Mouse (Mus musculus): ENCODE measurements at regions not wholly inside any gene's neighbourhood (a gene's known extent, or its start where the extent isn't known, plus 50 kb on each side); places are given as distances from the start of the nearest gene placed in this dataset.

DNA sequence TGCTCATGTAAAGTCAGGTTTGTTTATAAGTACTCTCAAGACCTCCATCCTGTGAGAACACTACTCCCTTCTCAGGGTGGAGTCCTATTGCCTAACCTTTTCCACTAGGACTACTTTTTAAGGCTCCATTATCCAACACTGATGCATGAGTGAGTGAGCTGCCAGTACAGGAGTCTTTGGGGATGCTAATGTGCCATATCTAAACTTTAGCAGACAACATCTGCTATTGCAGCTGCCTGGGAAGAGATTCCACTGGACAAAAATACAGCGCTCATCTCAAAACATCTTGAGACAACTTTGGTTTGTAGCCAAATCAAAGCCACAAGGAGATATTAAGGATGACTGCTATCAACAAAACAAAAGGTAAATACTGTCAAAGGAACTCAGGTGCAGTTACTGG, 52.3 kb upstream of the Gm10985 start:
- in situ Hi-C loops (cut with MboI; ENCODE audit: unreplicated experiment in 2 of 2), result no loop called here

DNA sequence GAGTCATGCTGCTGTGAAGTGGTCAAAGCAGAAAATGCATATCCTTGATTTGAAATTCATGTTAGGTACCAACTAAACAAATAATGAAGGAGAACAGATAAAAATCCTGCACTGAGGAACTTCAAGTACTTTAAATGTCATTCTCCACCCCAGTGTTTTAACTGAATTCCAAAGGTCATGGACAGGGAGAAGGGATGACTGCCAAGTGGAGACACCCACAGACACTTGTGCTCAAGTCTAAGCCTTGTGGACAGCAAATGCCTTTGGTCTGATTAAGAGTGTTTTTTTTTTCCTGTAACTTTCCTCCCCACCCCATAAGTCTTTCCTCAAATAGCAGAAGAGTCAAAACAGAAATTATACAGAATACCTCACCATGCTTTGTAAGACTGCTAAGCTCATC, 55.2 kb upstream of the Gm10985 start:
- in situ Hi-C loops (cut with MboI; ENCODE audit: unreplicated experiment in 2 of 2), result no loop called here

DNA sequence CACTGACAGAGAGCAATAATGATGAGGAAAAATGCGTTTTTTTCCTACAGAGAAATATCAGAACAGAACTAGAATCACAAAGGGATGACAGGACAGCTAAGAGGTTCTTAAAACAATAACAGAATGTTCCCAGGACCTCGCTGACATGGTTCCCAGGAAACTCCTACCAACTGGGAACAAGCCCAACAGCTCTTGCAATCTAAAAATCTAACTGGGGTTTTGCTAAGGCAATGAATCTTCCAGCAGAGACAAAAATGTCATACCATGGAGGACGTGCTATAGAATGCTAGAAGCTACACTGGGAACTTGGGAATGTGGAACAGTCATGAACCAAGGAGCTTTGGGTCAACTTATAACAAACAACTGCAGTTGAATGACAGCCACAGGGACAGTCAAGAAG, 59.7 kb upstream of the Gm10985 start:
- in situ Hi-C loops (cut with MboI; ENCODE audit: unreplicated experiment in 2 of 2), result no loop called here

DNA sequence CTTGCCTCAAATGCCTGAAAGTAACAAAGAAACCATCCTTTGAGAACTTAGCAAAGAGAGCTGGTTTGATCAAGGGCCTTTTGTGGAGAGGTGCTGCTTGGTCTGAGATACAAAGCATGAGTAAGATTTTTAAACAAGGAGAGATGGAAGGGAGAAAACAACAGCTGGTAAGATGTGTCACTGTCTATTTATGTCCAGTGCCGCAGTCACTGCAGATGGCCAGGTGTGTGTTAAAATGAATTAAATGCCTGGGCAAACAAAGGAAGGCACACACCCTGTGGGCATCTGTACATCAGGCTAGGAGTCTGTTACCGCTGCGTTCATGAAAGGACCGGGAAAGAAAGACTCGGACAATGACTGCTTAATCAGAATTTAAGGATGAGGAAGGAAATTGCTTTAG, 68.2 kb upstream of the Gm10985 start:
- in situ Hi-C loops (cut with MboI; ENCODE audit: unreplicated experiment in 2 of 2), result no loop called here

DNA sequence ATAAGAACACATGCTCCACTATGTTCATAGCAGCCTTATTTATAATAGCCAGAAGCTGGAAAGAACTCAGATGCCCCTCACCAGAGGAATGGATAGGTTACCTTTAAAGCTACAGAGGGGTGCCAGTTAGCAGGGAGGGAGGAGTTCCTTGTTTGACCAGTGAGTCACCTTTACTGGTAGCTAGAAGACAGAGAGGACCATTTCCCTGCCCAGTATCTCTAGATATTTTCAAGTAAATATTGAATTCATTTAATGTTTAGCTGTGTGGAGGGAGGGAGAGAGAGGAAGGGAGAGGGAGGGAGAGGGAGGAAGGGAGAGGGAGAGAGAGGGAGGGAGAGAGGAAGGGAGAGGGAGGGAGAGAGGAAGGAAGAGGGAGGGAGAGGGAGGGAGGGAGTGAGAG, 77.3 kb upstream of the Gm10985 start:
- in situ Hi-C loops (cut with MboI; ENCODE audit: unreplicated experiment in 2 of 2), result no loop called here

DNA sequence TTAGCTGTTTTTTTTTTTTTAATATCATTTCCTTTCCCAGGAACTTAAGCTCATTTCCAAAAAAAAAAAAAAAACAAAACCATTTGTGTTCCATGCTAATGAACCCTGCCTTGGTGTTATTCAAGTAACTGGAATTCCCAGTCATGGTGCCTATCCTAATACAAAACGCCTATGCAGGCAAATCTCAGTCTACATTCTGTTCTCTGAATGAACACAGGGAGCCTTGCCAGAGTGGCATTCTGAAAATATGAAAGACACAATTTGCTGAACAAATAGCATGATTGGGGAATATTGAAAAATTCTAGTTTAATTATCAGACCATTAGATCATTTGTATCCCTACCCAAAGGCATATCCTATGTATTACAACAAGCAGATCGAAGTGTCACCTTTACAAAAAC, 80.9 kb upstream of the Gm10985 start:
- in situ Hi-C loops (cut with MboI; ENCODE audit: unreplicated experiment in 2 of 2), result no loop called here

DNA sequence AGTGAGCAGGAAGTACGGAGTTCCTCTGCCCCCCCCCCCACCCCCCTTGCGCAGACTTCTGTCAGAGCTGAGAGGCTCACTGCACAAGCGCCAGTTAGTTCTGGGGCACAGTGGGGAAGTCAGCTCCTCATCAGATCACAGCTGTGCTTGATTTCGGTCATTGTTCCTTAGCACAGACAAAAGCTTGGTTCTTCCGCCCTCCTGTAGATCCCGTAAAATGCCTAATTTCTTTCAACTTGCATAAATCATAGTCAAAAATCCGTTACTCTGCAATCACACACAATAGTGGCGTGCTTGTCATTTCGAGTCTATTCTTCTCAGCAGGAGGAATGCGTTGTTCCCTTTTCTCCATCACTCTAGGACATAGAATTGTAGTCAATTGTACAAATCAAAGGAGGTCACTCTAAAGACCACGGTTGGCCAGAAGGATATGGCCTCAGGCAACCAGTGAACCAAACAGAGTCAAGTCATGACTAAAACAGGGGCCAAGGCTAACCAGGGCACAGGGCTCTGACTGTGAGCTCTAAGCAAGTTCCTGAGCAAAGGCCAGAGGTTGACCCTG, 83.3 kb upstream of the Gm10985 start:
- in situ Hi-C loops (cut with MboI; ENCODE audit: unreplicated experiment in 2 of 2), result no loop called here

DNA sequence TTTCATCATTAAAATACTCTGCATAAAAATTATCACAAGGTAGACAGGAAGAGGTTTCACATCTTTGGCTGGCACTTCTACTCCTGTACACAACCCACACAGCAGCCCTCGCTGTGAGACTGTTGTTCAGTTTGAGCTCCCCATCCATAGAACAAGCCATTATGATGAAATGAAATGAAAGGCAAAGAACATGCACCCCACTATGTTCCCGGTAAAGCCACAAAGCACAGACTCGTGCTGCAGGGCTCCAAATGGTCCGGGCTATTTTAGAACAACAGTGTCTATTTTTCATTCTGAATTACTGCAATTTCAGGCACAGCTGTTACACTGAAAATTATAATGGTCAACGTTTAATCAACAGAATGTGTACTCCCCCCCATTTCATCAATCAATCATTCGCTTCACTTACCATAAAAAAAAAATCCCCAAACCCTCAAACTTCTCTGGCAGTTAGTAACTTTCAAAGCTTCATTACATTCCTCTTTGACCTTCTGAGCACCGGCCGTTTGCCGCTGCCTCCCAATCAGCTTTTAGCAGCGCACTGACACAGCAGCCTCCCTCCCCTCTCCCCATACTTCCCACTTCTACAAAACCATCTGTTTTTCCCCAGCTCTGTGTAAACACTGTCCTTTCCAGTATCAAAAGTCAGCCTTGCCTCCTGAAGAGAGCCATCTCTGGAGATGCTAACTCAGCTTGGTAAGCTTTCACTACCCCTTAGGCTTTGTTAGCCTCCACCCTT, 88.6 kb upstream of the Gm10985 start:
- in situ Hi-C loops (cut with MboI; ENCODE audit: unreplicated experiment in 2 of 2), result no loop called here

DNA sequence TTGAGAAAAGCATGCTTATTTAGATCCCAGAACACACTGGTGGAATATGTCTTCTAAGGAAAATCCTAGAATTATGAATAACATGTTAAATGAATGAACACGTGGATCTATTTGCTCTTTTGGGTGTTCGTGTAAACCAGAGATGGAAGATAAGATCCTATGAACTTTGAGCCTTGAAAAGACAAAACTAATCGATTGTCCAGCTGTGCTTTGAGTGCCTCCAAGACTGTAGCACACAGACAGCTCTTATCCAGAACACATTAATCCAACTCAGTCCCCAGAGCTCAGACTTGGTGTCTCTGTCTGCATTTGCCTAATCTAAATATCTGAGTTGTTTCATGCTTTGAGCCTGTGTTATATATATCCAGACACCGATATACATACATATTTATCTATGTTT, 80.0 kb upstream of the Frem2 start:
- in situ Hi-C loops (cut with MboI; ENCODE audit: unreplicated experiment in 2 of 2), result loop anchor here (5.0 to 25.0 kb wide), 5 partner anchors 212 to 948 kb away; no protein-coding TSS in a partner anchor

DNA sequence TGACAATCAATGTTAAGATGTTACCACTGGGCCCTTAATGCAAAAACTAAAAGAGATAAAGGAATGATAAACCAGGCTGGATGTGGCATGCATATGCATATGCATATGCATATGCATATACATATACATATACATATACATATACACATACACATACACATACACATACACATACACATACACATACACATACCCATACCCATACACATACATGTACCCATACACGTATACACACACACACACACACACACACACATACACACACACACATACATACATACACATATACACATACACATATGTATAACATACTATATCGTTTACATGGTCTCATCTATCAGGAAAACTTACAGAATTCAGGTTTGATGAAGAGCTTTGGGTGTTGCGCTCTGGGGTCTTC, 78.5 kb upstream of the Frem2 start:
- in situ Hi-C loops (cut with MboI; ENCODE audit: unreplicated experiment in 2 of 2), result loop anchor here (5.0 to 25.0 kb wide), 5 partner anchors 211 to 949 kb away; no protein-coding TSS in a partner anchor

DNA sequence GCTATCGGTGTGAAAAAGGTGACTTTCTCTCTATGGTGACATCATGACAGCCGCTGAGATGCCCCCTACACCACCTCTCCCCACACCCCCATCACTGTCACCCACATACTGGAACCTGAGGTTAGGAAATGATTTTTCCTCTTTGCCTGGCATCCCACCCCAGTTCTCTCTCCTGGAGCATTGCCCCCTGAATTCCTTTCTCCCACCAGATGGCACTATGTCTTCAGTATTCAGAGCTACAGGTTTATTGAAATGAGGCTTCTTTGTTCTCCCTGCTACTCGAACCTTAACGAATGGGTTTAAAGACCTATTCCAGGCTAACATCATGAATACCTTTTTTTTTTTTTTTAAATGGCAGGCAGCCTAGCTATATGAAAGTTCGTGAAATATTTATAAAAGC, 78.0 kb upstream of the Frem2 start:
- in situ Hi-C loops (cut with MboI; ENCODE audit: unreplicated experiment in 2 of 2), result loop anchor here (5.0 to 25.0 kb wide), 5 partner anchors 210 to 950 kb away; no protein-coding TSS in a partner anchor

DNA sequence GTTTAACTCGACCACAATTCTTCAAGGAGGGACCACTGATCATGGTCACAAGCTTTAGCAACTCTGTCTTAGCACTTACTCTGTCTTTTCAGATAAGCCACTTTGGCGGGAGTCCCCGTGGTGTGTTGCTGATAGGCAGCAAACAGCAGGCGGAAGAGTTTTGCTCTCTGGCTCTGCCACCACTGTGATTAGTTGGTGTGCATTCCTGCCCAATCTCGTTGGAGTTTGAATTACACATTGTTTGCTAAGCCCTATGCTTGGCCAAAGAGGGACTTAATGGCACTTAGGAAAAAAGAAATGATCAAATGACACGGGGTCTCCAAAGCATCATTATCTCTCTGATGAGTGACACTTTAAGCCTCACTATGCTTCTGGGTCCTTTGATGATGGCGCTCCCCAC, 73.3 kb upstream of the Frem2 start:
- in situ Hi-C loops (cut with MboI; ENCODE audit: unreplicated experiment in 2 of 2), result loop anchor here (5.0 to 25.0 kb wide), 9 partner anchors 138 to 954 kb away; partner anchors contain the start of gene Trpc4 (in 2 of the 2)

DNA sequence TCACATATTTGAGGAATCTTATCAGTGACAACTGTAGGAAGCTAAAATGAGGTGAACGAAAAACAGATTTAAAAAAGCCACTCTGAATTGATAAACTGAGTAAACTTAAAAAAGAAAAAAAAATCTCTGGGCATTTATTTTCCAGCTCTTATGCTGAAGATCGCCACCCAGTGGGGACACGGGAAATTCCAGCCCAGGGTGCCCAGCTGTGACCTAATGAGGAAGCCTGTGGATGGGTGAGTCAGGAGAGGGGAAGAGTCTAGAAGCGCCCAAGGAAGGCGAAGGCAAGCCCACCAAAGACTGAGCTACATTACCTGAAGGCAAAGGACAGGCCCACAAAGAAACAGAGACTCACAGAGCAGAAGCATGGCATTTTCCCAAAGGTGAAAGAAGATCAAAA, 72.7 kb upstream of the Frem2 start:
- in situ Hi-C loops (cut with MboI; ENCODE audit: unreplicated experiment in 2 of 2), result loop anchor here (5.0 to 25.0 kb wide), 11 partner anchors 125 to 955 kb away; partner anchors contain the start of gene Trpc4 (in 2 of the 2)

DNA sequence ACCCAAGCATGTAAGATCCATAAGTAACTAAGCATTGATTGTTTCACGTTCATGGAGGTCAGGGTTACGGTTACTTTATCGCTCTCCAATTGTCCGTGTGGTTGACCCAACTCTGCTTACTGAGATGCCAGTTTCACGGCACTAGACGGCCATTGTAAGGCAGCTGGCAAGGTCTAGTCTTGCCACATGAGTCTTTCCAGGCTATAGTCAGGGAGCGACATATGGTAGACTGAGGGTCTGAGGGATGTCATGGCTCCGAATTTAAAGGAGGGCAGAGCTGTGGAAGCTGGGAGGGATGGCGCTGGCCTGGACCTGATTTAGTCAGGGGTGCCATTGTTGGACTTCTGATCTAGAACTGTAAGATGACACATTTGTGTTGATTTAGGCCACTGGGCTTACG, 72.0 kb upstream of the Frem2 start:
- in situ Hi-C loops (cut with MboI; ENCODE audit: unreplicated experiment in 2 of 2), result loop anchor here (5.0 to 25.0 kb wide), 3 partner anchors 124 to 583 kb away; no protein-coding TSS in a partner anchor

DNA sequence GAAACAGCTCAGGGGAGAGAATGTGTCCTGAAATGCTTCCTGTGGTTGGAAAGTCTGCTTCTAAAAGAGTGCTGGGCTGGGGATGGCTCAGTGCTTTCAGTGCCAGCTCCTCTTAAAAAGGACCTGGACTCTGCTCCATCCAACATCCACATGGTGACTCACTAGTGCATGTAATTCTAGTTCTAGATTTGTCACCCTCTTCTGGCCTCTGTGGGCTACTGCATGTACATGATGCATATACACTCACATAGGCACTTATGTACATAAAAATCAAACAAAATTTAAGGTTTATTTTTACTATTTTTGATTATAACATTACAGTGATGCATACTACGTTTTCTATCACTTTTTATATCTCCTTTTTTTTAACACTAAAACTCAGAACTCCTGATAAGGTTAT, 70.6 kb upstream of the Frem2 start:
- in situ Hi-C loops (cut with MboI; ENCODE audit: unreplicated experiment in 2 of 2), result loop anchor here (5.0 to 25.0 kb wide), 3 partner anchors 123 to 585 kb away; no protein-coding TSS in a partner anchor

DNA sequence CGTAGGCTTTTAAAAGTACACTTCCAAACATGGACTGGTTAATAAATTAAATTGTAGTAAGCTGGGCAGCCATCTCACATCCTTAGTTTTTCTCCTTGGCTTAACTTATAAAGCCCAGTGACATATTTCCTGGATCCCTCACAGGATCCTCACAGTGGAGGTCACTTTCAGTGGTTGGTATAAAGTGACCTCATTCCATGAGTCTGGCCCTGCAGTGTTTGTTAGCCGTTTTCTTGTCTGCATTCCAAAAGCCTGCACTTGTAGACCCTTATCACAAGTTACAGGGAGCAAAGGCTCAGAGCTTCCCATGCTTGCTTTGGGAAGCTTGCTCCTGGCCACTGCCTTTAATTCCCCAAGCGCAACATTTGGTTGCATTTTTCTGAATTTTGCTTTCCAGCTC, 49.9 kb upstream of the Frem2 start:
- in situ Hi-C loops (cut with MboI; ENCODE audit: unreplicated experiment in 2 of 2), result no loop called here
